Mouse (Mus musculus): Measurements from ENCODE around the gene Hapln3. TPM values are rescaled to one million over a fixed set of nuclear protein-coding genes. Genes with fewer than 3 reads are reported as not detected.

Hapln3 gene
- polyA plus RNA-seq, 1 experiment from 2014 or later = not detected

DNA sequence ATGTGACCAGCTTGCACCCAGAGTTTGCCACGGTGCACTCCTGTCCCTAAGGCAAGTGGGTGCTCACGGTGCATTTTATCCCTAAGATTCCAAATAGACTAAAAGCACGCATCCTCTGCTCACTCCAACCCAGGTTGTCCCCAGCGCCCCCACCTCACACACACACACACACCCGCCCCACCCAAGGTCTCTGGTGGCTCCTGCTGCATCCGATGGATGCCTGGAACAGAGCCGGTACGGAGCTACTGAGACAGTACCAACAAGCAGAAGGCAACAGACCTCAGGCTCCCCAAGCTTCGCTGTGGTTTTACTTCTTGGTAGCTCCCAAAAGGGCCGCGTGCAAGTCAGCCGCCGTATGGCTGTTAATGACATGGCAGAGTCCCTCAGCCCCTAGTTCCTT, 433 bp downstream of the Hapln3 start:
- Histone ChIP-seq H3K4me3 (ENCODE audit: inconsistent target) (no peak overlapping the region), H3K27ac (no peak overlapping the region), H3K36me3 (ENCODE audit: inconsistent target) (no peaks in the 10 kb centered on the region), H3K79me2 (ENCODE audit: inconsistent target) (no peaks in the 10 kb centered on the region)
- 17% methylated on average over 13 of the region's 13 CpGs for WGBS (ENCODE audit: missing documents)

- Histone ChIP-seq H3K4me3 (ENCODE audit: inconsistent target) (no peak overlapping the region), H3K27ac (no peak overlapping the region), H3K36me3 (ENCODE audit: inconsistent target) (no peaks in the 10 kb centered on the region), H3K79me2 (ENCODE audit: inconsistent target) (no peaks in the 10 kb centered on the region)
- 29% methylated on average over 8 of the region's 8 CpGs for WGBS (ENCODE audit: missing documents)
Observed at GRCm38 (mm10) chr7:79129883-79130282, 935 bp downstream of the Hapln3 start.

DNA sequence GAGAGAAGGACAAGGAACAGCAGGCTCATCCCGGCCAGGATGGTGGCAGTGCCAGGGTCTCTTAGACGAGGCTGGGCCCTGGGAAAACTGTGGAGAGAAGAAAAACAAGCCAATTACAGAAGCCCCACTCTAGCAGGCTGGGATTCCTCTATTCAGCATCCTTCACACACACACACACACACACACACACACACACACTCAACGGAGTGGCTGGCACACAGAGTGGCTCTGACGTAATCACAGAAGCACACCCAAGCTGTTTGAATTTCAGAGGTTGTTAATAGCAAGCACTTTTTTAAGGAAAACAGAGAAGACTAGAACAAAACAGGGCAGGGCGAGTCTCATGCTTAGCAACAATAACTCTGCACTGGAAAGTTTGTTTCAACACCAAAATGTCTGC, 7.4 kb downstream of the Hapln3 start:
- no peaks in the 10 kb centered on the region for H3K36me3 ChIP-seq (ENCODE audit: inconsistent target)
- H3K27ac ChIP-seq = no peak overlapping the region
- WGBS (ENCODE audit: missing documents) = 84% methylated on average over 5 of the region's 5 CpGs
- no peak overlapping the region for H3K4me3 ChIP-seq (ENCODE audit: inconsistent target)
- H3K79me2 ChIP-seq (ENCODE audit: inconsistent target) = no peaks in the 10 kb centered on the region

DNA sequence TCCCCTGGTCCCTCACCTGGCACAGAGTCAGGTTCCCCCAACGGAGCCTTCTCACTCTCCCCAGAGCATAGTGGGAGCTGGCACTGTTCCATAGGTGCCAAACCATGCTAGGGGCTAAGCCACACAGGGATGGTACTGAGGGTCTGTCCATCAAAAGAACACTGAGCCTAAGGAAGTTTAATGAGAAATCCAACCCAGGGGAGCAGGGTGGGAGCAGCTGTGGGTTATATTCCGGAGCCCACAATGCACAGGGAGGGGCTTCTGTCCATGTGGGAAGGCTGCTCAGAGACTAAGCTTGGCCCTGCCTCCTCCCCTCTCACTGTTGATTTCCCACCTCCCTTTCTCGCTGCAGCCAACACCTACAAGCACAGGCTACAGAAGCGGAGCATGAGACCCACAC, 17.0 kb downstream of the Hapln3 start:
- Histone ChIP-seq H3K4me3 (ENCODE audit: inconsistent target) (no peak overlapping the region), H3K79me2 (ENCODE audit: inconsistent target) (no peaks in the 10 kb centered on the region), H3K27ac (no peak overlapping the region), H3K36me3 (ENCODE audit: inconsistent target) (no peaks in the 10 kb centered on the region)
- 62% methylated on average over 4 of the region's 4 CpGs for WGBS (ENCODE audit: missing documents)

DNA sequence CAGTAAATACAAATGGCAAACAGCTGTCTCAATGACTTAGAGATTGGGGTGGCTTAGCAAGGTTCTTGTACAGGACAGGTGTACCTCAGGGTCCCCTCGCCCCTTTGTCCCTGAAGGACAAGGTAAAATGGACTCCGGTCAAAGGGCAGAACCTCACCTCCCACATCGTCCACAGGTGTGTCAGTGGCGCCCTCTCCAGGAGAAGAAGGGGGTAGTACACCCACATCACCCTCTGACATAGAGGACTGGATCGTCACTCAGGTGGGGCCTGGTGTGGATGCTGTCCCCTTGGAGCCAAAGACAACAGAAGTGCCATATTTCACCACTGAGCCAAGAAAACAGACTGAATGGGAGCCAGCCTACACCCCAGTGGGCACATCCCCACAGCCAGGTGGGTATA, 34.3 kb downstream of the Hapln3 start:
- 75% methylated on average over 5 of the region's 5 CpGs for WGBS (ENCODE audit: missing documents)
- no peaks in the 10 kb centered on the region for H3K36me3 ChIP-seq (ENCODE audit: inconsistent target)
- H3K27ac ChIP-seq = no peak overlapping the region
- no peaks in the 10 kb centered on the region for H3K79me2 ChIP-seq (ENCODE audit: inconsistent target)
- no peak overlapping the region for H3K4me3 ChIP-seq (ENCODE audit: inconsistent target)

DNA sequence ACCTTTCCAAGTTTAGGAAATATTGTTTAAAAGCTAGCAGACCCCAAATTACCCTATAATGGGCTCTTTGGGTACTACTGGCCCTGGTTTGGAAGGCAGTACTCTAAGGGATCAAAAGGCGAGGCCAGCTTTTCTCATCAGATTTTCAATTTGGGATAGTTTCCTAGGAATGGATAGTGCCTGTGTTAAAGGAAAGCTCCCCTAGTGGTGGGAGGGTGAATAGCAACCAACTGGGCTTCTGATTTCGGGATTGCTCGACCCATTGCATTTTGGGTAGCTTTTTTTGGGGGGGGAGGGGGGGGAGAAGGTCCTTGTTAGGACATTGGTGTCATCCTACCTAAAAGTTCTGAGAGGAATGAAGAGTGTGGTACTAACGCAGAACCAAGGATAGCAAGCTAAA, 41.7 kb downstream of the Hapln3 start:
- H3K27ac ChIP-seq = no peak overlapping the region
- 95% methylated on average over 4 of the region's 4 CpGs for WGBS (ENCODE audit: missing documents)
- H3K4me3 ChIP-seq (ENCODE audit: inconsistent target) = no peak overlapping the region
- no peaks in the 10 kb centered on the region for H3K79me2 ChIP-seq (ENCODE audit: inconsistent target)
- H3K36me3 ChIP-seq (ENCODE audit: inconsistent target) = no peaks in the 10 kb centered on the region

DNA sequence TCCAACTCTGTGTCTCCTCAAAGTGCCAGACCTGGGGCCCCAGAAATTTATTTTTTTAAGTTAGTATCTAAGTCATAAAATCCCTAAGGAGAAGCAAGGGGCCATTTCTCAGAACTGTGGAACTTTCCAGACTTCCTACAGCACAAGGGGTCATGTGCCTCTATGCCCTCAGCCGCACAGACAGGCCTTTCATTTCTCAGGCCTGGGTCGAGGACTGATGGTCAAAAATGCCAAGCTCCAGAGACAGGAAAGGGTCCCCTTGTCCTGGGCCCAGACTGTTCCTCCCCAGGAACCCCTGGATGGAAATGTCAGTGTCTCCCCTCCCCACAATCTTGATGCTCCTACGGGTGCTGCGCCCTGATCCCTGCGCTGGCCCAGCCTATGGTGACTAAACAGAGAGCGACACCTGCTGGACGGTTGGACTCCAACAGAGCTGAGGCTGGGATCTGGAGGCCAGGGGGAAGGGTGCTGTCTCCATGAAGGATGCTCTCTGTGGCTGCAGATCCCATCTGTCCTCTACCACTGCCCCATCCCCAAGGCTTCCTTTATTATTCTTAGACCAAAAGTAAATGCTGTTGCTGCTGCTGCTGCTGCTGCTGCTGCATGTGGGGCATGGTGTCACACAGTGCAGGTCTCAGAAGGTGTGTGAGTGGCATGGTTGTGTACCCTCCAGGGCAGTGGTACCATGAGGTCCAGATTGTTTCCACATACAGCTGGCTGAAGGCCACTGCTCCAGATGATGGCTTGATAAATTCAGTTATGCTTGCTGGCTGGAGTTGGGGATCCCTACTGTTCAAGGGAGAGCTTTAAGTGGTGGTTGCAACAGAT, 50.0 kb downstream of the Hapln3 start:
- Histone ChIP-seq H3K36me3 (ENCODE audit: inconsistent target) (no peaks in the 10 kb centered on the region), H3K79me2 (ENCODE audit: inconsistent target) (no peaks in the 10 kb centered on the region), H3K27ac (no peak overlapping the region), H3K4me3 (ENCODE audit: inconsistent target) (no peak overlapping the region)
- 24% methylated on average over 7 of the region's 7 CpGs for WGBS (ENCODE audit: missing documents)

GRCm38 (mm10) chr7:79079212-79079611, 51.6 kb downstream of the Hapln3 start:
- Histone ChIP-seq H3K79me2 (ENCODE audit: inconsistent target) (no peaks in the 10 kb centered on the region), H3K4me3 (ENCODE audit: inconsistent target) (no peak overlapping the region), H3K27ac (no peak overlapping the region), H3K36me3 (ENCODE audit: inconsistent target) (no peaks in the 10 kb centered on the region)
- 41% methylated on average over 3 of the region's 3 CpGs for WGBS (ENCODE audit: missing documents)

DNA sequence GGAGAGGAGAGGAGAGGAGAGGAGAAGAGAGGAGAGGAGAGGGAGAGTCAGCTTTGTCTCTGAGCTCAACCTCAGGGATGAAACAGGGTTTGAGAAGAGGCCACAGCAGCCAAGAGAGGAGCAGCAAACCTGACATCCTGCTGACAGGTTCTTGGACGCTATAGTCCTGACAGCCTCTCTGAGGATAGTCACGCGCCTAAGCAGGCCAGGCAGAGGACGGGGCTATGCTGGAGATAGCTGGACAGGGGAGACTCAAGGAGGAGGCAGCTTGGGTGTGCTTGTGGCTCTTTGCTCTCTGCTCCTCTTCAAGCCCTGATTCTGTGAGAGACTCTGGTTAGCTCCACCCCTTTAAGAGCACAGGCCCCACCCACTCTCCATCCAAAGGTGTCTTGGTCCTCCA, 62.6 kb downstream of the Hapln3 start:
- Histone ChIP-seq H3K36me3 (ENCODE audit: inconsistent target) (no peaks in the 10 kb centered on the region), H3K79me2 (ENCODE audit: inconsistent target) (no peaks in the 10 kb centered on the region), H3K27ac (no peak overlapping the region), H3K4me3 (ENCODE audit: inconsistent target) (no peak overlapping the region)
- WGBS (ENCODE audit: missing documents) = 72% methylated on average over 4 of the region's 4 CpGs

GRCm38 (mm10) chr7:79067466-79067865, 63.4 kb downstream of the Hapln3 start:
- Histone ChIP-seq H3K27ac (no peak overlapping the region), H3K4me3 (ENCODE audit: inconsistent target) (no peak overlapping the region), H3K79me2 (ENCODE audit: inconsistent target) (no peaks in the 10 kb centered on the region), H3K36me3 (ENCODE audit: inconsistent target) (no peaks in the 10 kb centered on the region)
- WGBS (ENCODE audit: missing documents) = 78% methylated on average over 7 of the region's 7 CpGs

Other genes with a start within 250 kb of the Hapln3 start
- 17.1 to 40.8 TPM (median 21.4 TPM) in 3 replicates for gene Aen, start 235.2 kb downstream of the Hapln3 start, polyA plus RNA-seq (2018)
- 7.3 to 28.0 TPM (median 9.8 TPM) in 3 replicates for gene Isg20, start 217.6 kb downstream of the Hapln3 start, polyA plus RNA-seq (2018)
- gene Acan, start 77.5 kb downstream of the Hapln3 start, polyA plus RNA-seq (2018) = not detected in 3 replicates
- gene Mfge8, start 18.0 kb upstream of the Hapln3 start, polyA plus RNA-seq (2018) = 152 to 229 TPM (median 154 TPM) in 3 replicates
- 18.4 to 25.1 TPM (median 23.3 TPM) in 3 replicates for gene Abhd2, start 142.2 kb upstream of the Hapln3 start, polyA plus RNA-seq (2018)